Mouse (Mus musculus) testis, postnatal 14 days (tissue): ENCODE results near the gene Mest.
A peak's percentile ranks its signal among the peaks of the same experiment; 100 is the strongest.

Experiments
- DNase-seq: peaks from one replicate; pipeline ENCODE4 v3.0.0; 2021; ENCODE audit warnings: low spot score

Gene Mest

GRCm38 (mm10) chr6:30723331-30723730, at the start of gene Mest:
Gene Mest (plus strand): TSS chr6:30723547.
- DNase-seq = no peak

GRCm38 (mm10) chr6:30673764-30674561, 49.4 kb upstream of the Mest start:
- DNase-seq = no peak

- DNase-seq = no peak
These were observed 48.5 kb upstream of the Mest start for GRCm38 (mm10) chr6:30674714-30675280.

- DNase-seq = no peak
These were observed 48.0 kb upstream of the Mest start for GRCm38 (mm10) chr6:30675281-30675771.

- no peak for DNase-seq
These were observed 46.8 kb upstream of the Mest start for GRCm38 (mm10) chr6:30676506-30676905.

- DNase-seq = no peak
These were observed 45.8 kb upstream of the Mest start for GRCm38 (mm10) chr6:30677591-30677990.

GRCm38 (mm10) chr6:30678482-30678881, 44.9 kb upstream of the Mest start:
- no peak for DNase-seq

GRCm38 (mm10) chr6:30679567-30679966, 43.8 kb upstream of the Mest start:
- DNase-seq = no peak

GRCm38 (mm10) chr6:30680442-30680841, 42.9 kb upstream of the Mest start:
- DNase-seq = no peak

GRCm38 (mm10) chr6:30681935-30682900, 41.1 kb upstream of the Mest start:
- no peak for DNase-seq

- no peak for DNase-seq
These were observed 38.8 kb upstream of the Mest start for GRCm38 (mm10) chr6:30684570-30684969.

GRCm38 (mm10) chr6:30687198-30687597, 36.1 kb upstream of the Mest start:
- DNase-seq = no peak

- no peak for DNase-seq
These were observed 30.5 kb upstream of the Mest start for GRCm38 (mm10) chr6:30692826-30693225.

GRCm38 (mm10) chr6:30693350-30693991, 29.9 kb upstream of the Mest start, which contains the start of gene Cep41:
Gene Cep41 (minus strand): TSS chr6:30693749.
- DNase-seq = peak; percentile 96

GRCm38 (mm10) chr6:30694209-30694608, 29.1 kb upstream of the Mest start:
- DNase-seq = no peak

- DNase-seq = no peak
These were observed 28.2 kb upstream of the Mest start for GRCm38 (mm10) chr6:30695124-30695523.

GRCm38 (mm10) chr6:30697464-30697863, 25.9 kb upstream of the Mest start:
- DNase-seq = no peak

GRCm38 (mm10) chr6:30698036-30698435, 25.3 kb upstream of the Mest start:
- no peak for DNase-seq

- DNase-seq = no peak
These were observed 23.2 kb upstream of the Mest start for GRCm38 (mm10) chr6:30700182-30700581.

GRCm38 (mm10) chr6:30702881-30703280, 20.5 kb upstream of the Mest start:
- DNase-seq = no peak

- DNase-seq = no peak
These were observed 19.9 kb upstream of the Mest start for GRCm38 (mm10) chr6:30703476-30703875.
